Mouse (Mus musculus): Measurements from ENCODE around the gene Ptgs2. TPM values are rescaled to one million over a fixed set of nuclear protein-coding genes. Genes with fewer than 3 reads are reported as not detected.
A peak's percentile ranks its signal among the peaks of the same experiment; 100 is the strongest.

Gene Ptgs2
- 3.4 and 12.9 TPM in 2 replicates for total RNA-seq (2012; rRNA removed)

DNA sequence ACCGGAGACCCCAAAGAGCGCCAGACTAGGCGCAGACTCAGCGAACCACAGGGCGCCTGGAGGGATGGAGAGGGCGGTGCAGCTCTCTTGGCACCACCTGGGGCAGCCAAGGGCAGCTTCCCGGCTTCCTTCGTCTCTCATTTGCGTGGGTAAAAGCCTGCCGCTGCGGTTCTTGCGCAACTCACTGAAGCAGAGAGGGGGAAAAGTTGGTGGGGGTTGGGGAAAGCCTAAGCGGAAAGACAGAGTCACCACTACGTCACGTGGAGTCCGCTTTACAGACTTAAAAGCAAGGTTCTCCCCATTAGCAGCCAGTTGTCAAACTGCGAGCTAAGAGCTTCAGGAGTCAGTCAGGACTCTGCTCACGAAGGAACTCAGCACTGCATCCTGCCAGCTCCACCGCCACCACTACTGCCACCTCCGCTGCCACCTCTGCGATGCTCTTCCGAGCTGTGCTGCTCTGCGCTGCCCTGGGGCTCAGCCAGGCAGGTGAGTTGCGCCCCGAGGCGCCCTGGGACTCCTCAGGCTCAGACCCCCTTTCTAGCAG, at the start of gene Ptgs2:
Gene Ptgs2, plus strand, starts transcription at position 242 of the 544 bp plus-strand sequence.
- no peaks in the 10 kb centered on the region for H3K36me3 ChIP-seq (ENCODE audit: control insufficient read depth, insufficient read depth, low read length, poor library complexity, severe bottlenecking)
- in situ Hi-C loops (cut with MboI; ENCODE audit: low sequenced_read_pairs in 2 of 2, unreplicated experiment in 2 of 2): no loop called here
- no peak for DNase-seq (ENCODE audit: low read depth, low spot score)
- peak within 1 kb of the TSS; percentile 30 for H3K9ac ChIP-seq (ENCODE audit: insufficient read depth, low read depth, low read length, poor library complexity, severe bottlenecking)
- 0 out of 4 replicates have a peak, but pooled peaks cover 0 to 3% of the 10 kb centered on the region in 2 experiments for H3K4me1 ChIP-seq (ENCODE audit: control insufficient read depth in 2 of 2, insufficient read depth in 2 of 2, low read length in 2 of 2, poor library complexity in 1 of 2)
- peak within 1 kb of the TSS; percentile 53 to 57 for H3K4me3 ChIP-seq (ENCODE audit: insufficient read depth in 1 of 2, low read depth in 1 of 2, low read length in 2 of 2, poor library complexity in 1 of 2, severe bottlenecking in 1 of 2)
- no peak within 1 kb of the TSS for H3K27ac ChIP-seq (ENCODE audit: insufficient read depth, low read depth, low read length, poor library complexity, severe bottlenecking)
- TF ChIP-seq MAFK (IDR thresholded peaks at IDR 0.05; ENCODE audit: insufficient read depth, low read depth, low read length) (no peak), HCFC1 (IDR thresholded peaks at IDR 0.05; ENCODE audit: borderline replicate concordance, insufficient read depth, low read length) (no peak), ZNF384 (IDR thresholded peaks at IDR 0.05; ENCODE audit: low read depth, low read length) (no peak), ZC3H11A (IDR thresholded peaks at IDR 0.05; ENCODE audit: borderline replicate concordance, low read depth, low read length) (no peak), CHD2 (IDR thresholded peaks at IDR 0.05; ENCODE audit: low read depth, low read length) (no peak)
- no peaks in the 10 kb centered on the region for H3K9me3 ChIP-seq (ENCODE audit: control insufficient read depth, insufficient read depth, low read depth, low read length)

DNA sequence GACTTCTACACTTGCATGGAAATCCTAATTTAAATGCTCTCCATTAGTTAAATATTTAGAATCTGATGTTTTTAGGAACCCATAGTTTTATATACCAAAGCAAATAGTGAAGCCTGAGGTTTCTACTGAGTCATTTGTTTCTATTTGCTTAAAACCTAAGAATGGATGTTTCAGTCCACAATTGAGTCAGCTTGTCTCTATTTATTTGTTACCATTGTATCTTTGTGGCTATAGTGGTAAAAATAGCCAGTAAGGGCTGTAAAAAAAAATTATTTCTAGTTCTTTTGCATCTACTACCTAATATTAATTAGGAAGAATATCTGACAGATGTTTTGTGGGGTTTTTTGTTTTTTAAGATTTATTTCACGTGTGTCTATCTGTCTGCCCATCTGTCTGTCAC, 49.6 kb upstream of the Ptgs2 start:
- TF ChIP-seq ZC3H11A (IDR thresholded peaks at IDR 0.05; ENCODE audit: borderline replicate concordance, low read depth, low read length) (no peak), CHD2 (IDR thresholded peaks at IDR 0.05; ENCODE audit: low read depth, low read length) (no peak), HCFC1 (IDR thresholded peaks at IDR 0.05; ENCODE audit: borderline replicate concordance, insufficient read depth, low read length) (no peak), ZNF384 (IDR thresholded peaks at IDR 0.05; ENCODE audit: low read depth, low read length) (no peak), MAFK (IDR thresholded peaks at IDR 0.05; ENCODE audit: insufficient read depth, low read depth, low read length) (no peak)
- in situ Hi-C loops (cut with MboI; ENCODE audit: low sequenced_read_pairs in 2 of 2, unreplicated experiment in 2 of 2): no loop called here
- Histone ChIP-seq H3K9ac (ENCODE audit: insufficient read depth, low read depth, low read length, poor library complexity, severe bottlenecking) (no peak overlapping the region), H3K4me3 (ENCODE audit: insufficient read depth in 1 of 2, low read depth in 1 of 2, low read length in 2 of 2, poor library complexity in 1 of 2, severe bottlenecking in 1 of 2) (no peak overlapping the region), H3K36me3 (ENCODE audit: control insufficient read depth, insufficient read depth, low read length, poor library complexity, severe bottlenecking) (no peaks in the 10 kb centered on the region), H3K27ac (ENCODE audit: insufficient read depth, low read depth, low read length, poor library complexity, severe bottlenecking) (no peak overlapping the region), H3K4me1 (ENCODE audit: control insufficient read depth in 2 of 2, insufficient read depth in 2 of 2, low read length in 2 of 2, poor library complexity in 1 of 2) (no peaks in the 10 kb centered on the region), H3K9me3 (ENCODE audit: control insufficient read depth, insufficient read depth, low read depth, low read length) (no peaks in the 10 kb centered on the region)
- DNase-seq (ENCODE audit: low read depth, low spot score): no peak

DNA sequence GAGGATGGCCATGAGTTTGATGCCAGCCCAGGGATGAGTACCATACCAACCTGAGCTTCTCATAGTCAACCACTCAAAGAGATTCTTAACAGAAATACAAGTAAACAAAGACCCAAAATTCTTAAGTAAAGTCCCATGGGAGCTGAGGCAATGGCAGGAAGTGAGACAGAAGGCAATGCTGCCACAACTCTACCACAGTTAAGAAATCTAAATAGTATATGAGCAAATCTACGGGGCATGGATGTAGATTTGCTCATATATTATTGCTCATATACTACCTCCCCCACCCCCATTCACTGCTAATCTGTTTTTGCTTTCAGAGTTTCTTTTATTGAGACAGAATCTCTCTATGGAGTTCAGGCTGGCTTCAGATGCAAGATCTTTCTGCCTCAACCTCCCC, 34.1 kb upstream of the Ptgs2 start:
- Histone ChIP-seq H3K4me3 (ENCODE audit: insufficient read depth in 1 of 2, low read depth in 1 of 2, low read length in 2 of 2, poor library complexity in 1 of 2, severe bottlenecking in 1 of 2) (no peak overlapping the region), H3K36me3 (ENCODE audit: control insufficient read depth, insufficient read depth, low read length, poor library complexity, severe bottlenecking) (no peaks in the 10 kb centered on the region), H3K9ac (ENCODE audit: insufficient read depth, low read depth, low read length, poor library complexity, severe bottlenecking) (no peak overlapping the region), H3K4me1 (ENCODE audit: control insufficient read depth in 2 of 2, insufficient read depth in 2 of 2, low read length in 2 of 2, poor library complexity in 1 of 2) (no peaks in the 10 kb centered on the region), H3K27ac (ENCODE audit: insufficient read depth, low read depth, low read length, poor library complexity, severe bottlenecking) (no peak overlapping the region), H3K9me3 (ENCODE audit: control insufficient read depth, insufficient read depth, low read depth, low read length) (no peaks in the 10 kb centered on the region)
- in situ Hi-C loops (cut with MboI; ENCODE audit: low sequenced_read_pairs in 2 of 2, unreplicated experiment in 2 of 2): no loop called here
- TF ChIP-seq ZNF384 (IDR thresholded peaks at IDR 0.05; ENCODE audit: low read depth, low read length) (no peak), HCFC1 (IDR thresholded peaks at IDR 0.05; ENCODE audit: borderline replicate concordance, insufficient read depth, low read length) (no peak), MAFK (IDR thresholded peaks at IDR 0.05; ENCODE audit: insufficient read depth, low read depth, low read length) (no peak), ZC3H11A (IDR thresholded peaks at IDR 0.05; ENCODE audit: borderline replicate concordance, low read depth, low read length) (no peak), CHD2 (IDR thresholded peaks at IDR 0.05; ENCODE audit: low read depth, low read length) (no peak)
- no peak for DNase-seq (ENCODE audit: low read depth, low spot score)

DNA sequence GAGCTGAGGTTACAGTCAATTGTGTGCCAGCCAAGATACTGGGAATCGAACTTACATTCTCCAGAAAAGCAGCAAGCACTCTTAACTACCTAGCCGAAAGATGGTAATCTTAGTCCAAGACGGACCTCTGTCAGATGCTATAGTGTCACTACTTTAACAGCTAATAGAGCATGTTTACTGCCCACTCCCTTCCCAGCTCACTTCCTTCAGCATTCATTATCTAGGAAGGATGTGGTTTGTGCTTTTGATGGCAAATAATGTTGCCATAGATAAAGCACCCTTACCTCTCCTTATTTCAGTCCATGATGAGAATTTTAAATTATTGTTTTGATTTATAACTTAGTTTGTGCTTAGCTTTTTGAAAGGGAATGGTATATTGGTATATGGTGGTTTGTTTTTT, 27.0 kb upstream of the Ptgs2 start:
- Histone ChIP-seq H3K36me3 (ENCODE audit: control insufficient read depth, insufficient read depth, low read length, poor library complexity, severe bottlenecking) (no peaks in the 10 kb centered on the region), H3K9me3 (ENCODE audit: control insufficient read depth, insufficient read depth, low read depth, low read length) (no peaks in the 10 kb centered on the region)
- TF ChIP-seq HCFC1 (IDR thresholded peaks at IDR 0.05; ENCODE audit: borderline replicate concordance, insufficient read depth, low read length): no peak
- no peak for TF ChIP-seq CHD2 (IDR thresholded peaks at IDR 0.05; ENCODE audit: low read depth, low read length)
- no peak for TF ChIP-seq ZNF384 (IDR thresholded peaks at IDR 0.05; ENCODE audit: low read depth, low read length)
- no peak for TF ChIP-seq ZC3H11A (IDR thresholded peaks at IDR 0.05; ENCODE audit: borderline replicate concordance, low read depth, low read length)
- TF ChIP-seq MAFK (IDR thresholded peaks at IDR 0.05; ENCODE audit: insufficient read depth, low read depth, low read length): no peak

More for the DNA sequence above, 27.0 kb upstream of the Ptgs2 start:
- no peaks in the 10 kb centered on the region for H3K4me1 ChIP-seq (ENCODE audit: control insufficient read depth in 2 of 2, insufficient read depth in 2 of 2, low read length in 2 of 2, poor library complexity in 1 of 2)
- H3K27ac ChIP-seq (ENCODE audit: insufficient read depth, low read depth, low read length, poor library complexity, severe bottlenecking): no peak overlapping the region
- DNase-seq (ENCODE audit: low read depth, low spot score): no peak
- in situ Hi-C loops (cut with MboI; ENCODE audit: low sequenced_read_pairs in 2 of 2, unreplicated experiment in 2 of 2): no loop called here
- no peak overlapping the region for H3K9ac ChIP-seq (ENCODE audit: insufficient read depth, low read depth, low read length, poor library complexity, severe bottlenecking)
- H3K4me3 ChIP-seq (ENCODE audit: insufficient read depth in 1 of 2, low read depth in 1 of 2, low read length in 2 of 2, poor library complexity in 1 of 2, severe bottlenecking in 1 of 2): no peak overlapping the region

All from ES-E14 (cell line).